In genomic region chr9:120843753-120844152, GRCm38 (mm10) we compare ENCODE assay signal across 18 mouse cellular contexts.
"Had no signal": no experiment of that assay in that cellular context is flagged by ENCODE, and none has a peak within 500 bp of the region (broad histone marks: within the 10 kb centered on the region; RNA-seq: fewer than 3 reads in every experiment).

No protein-coding gene starts in this region.

- ATAC-seq: midbrain, embryonic 15.5 days had no signal

- H3K9ac ChIP-seq: kidney, embryonic 15.5 days; liver, embryonic 13.5 days; midbrain, embryonic 12.5 days; midbrain, embryonic 15.5 days; neural tube, embryonic 13.5 days; stomach, embryonic 15.5 days had no signal

- H3K9me3 ChIP-seq: liver, embryonic 13.5 days; midbrain, embryonic 12.5 days; midbrain, embryonic 15.5 days; neural tube, embryonic 13.5 days; stomach, embryonic 15.5 days had no signal

- H3K4me3 ChIP-seq: kidney, embryonic 15.5 days; liver, embryonic 13.5 days; midbrain, embryonic 12.5 days; midbrain, embryonic 15.5 days; neural tube, embryonic 13.5 days; stomach, embryonic 15.5 days had no signal

- H3K4me1 ChIP-seq: liver, embryonic 13.5 days; midbrain, embryonic 12.5 days; midbrain, embryonic 15.5 days; neural tube, embryonic 13.5 days; stomach, embryonic 15.5 days had no signal

- H3K27me3 ChIP-seq: kidney, embryonic 15.5 days; liver, embryonic 13.5 days; midbrain, embryonic 12.5 days; midbrain, embryonic 15.5 days; neural tube, embryonic 13.5 days; stomach, embryonic 15.5 days had no signal

- H3K4me2 ChIP-seq: kidney, embryonic 15.5 days; liver, embryonic 13.5 days; midbrain, embryonic 12.5 days; midbrain, embryonic 15.5 days; neural tube, embryonic 13.5 days; stomach, embryonic 15.5 days had no signal

- H3K36me3 ChIP-seq: kidney, embryonic 15.5 days; liver, embryonic 13.5 days; midbrain, embryonic 12.5 days; midbrain, embryonic 15.5 days; neural tube, embryonic 13.5 days; stomach, embryonic 15.5 days had no signal

- H3K27ac ChIP-seq: kidney, embryonic 15.5 days; liver, embryonic 13.5 days; macrophage; midbrain, embryonic 12.5 days; midbrain, embryonic 15.5 days; neural tube, embryonic 13.5 days; stomach, embryonic 15.5 days had no signal

- DNase-seq: kidney, adult 11 months; kidney, adult 8-10 months; kidney, postnatal 10 days; kidney, postnatal 4 days; liver, embryonic 13.5 days; lung, adult 2 months; retina, postnatal 1 day; right cerebral cortex, postnatal 25 days; spleen, adult 18-20 months; thymus, adult 2 months; thymus, postnatal 14 days; thymus, postnatal 4 days had no signal
